Mouse (Mus musculus): ENCODE results near the gene Chst4. TPM values are rescaled to one million over a fixed set of nuclear protein-coding genes. Genes with fewer than 3 reads are reported as not detected.
A peak's percentile ranks its signal among the peaks of the same experiment; 100 is the strongest.

Chst4 gene
- polyA plus RNA-seq, 1 experiment from 2014 or later, result 1.9 TPM

DNA sequence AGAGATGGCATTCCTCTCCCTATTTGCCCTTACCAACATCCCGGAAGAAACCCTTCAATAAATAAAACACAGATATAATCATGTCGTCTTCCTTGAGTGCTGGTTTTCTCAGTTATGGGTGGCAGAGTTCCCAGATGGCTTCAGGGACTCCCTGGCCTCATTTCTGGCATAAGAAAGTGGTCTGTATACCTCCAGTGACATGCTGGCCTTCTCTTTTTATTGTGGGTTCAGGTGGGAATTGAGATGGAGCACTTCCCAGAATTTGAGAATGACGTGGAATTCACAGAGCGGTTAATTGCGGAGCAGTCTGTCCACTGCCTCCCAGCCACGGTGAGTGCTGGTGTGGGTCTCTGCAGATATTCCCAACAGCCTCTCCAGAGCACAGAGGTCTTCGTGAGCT lies 41.5 kb downstream of the Chst4 start:
- WGBS, result 77% methylated on average over 7 of the region's 7 CpGs
- no peak overlapping the region for H3K4me2 ChIP-seq (replicated peaks; ENCODE audit: low read depth, low read length)
- H3K36me3 ChIP-seq (ENCODE audit: insufficient read depth, low read length), result no peaks in the 10 kb centered on the region
- H3K4me3 ChIP-seq (ENCODE audit: low read depth, low read length), result no peak overlapping the region
- no peak overlapping the region for H3K27ac ChIP-seq (ENCODE audit: low read length)
- H3K4me1 ChIP-seq (ENCODE audit: insufficient read depth, low read depth, low read length), result no peaks in the 10 kb centered on the region
- ATAC-seq (no peak), DNase-seq (ENCODE audit: low spot score) (no peak)
- TF ChIP-seq EP300 (IDR thresholded peaks at IDR 0.05), result no peak
- TF ChIP-seq CTCF (IDR thresholded peaks at IDR 0.05), result no peak
- no peaks in the 10 kb centered on the region for H3K27me3 ChIP-seq (replicated peaks; ENCODE audit: insufficient read depth, low read length)
- H3K9ac ChIP-seq (replicated peaks; ENCODE audit: low read depth), result no peak overlapping the region
- no peaks in the 10 kb centered on the region for H3K9me3 ChIP-seq (ENCODE audit: low read length)

DNA sequence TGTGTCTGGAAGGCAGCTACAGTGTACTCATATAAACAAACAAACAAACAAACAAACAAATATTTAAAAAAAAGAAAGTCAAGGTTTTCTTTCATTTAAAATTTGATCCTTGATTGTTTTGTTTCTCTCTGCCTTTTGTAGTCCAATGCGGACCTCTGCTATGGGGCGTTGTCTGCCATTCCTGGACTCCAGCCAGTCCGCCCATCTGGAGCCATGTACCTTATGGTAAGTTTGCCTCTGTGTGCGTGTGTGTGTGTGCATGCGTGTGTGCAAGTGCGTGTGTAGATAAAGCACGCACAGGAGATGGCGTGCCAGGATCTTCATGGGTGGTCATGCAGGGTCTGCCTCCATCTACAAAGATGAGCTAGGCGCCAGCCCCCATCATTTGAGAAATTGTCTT lies 42.2 kb downstream of the Chst4 start:
- H3K4me2 ChIP-seq (replicated peaks; ENCODE audit: low read depth, low read length), result no peak overlapping the region
- 88% methylated on average over 9 of the region's 9 CpGs for WGBS
- no peaks in the 10 kb centered on the region for H3K4me1 ChIP-seq (ENCODE audit: insufficient read depth, low read depth, low read length)
- H3K4me3 ChIP-seq (ENCODE audit: low read depth, low read length), result no peak overlapping the region
- no peak for TF ChIP-seq EP300 (IDR thresholded peaks at IDR 0.05)
- TF ChIP-seq CTCF (IDR thresholded peaks at IDR 0.05), result no peak
- no peaks in the 10 kb centered on the region for H3K27me3 ChIP-seq (replicated peaks; ENCODE audit: insufficient read depth, low read length)
- no peaks in the 10 kb centered on the region for H3K9me3 ChIP-seq (ENCODE audit: low read length)
- DNase-seq (ENCODE audit: low spot score), result no peak
- H3K9ac ChIP-seq (replicated peaks; ENCODE audit: low read depth), result no peak overlapping the region
- no peak for ATAC-seq
- no peaks in the 10 kb centered on the region for H3K36me3 ChIP-seq (ENCODE audit: insufficient read depth, low read length)
- no peak overlapping the region for H3K27ac ChIP-seq (ENCODE audit: low read length)

DNA sequence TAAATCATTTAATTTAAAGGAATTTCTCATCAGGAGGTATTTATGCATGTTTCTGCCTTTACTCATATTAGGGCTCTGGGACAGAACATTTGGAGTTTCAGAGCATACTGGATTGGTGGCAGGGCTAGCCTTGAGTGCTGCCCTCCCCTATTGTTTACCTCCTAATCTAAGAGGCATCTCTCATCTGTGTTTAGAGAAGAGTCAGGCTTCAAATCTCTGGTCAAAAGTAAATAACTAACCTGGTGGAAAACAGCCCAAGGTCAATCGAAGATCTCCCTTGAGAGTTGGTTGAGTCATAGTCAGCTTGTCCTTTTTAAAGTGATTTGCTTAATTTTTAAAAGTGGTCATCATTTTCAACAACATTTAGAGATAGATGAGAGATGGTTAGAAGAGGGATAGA lies 46.6 kb downstream of the Chst4 start:
- Histone ChIP-seq H3K4me1 (ENCODE audit: insufficient read depth, low read depth, low read length) (no peaks in the 10 kb centered on the region), H3K9me3 (ENCODE audit: low read length) (no peaks in the 10 kb centered on the region), H3K9ac (replicated peaks; ENCODE audit: low read depth) (no peak overlapping the region), H3K27me3 (replicated peaks; ENCODE audit: insufficient read depth, low read length) (no peaks in the 10 kb centered on the region), H3K4me2 (replicated peaks; ENCODE audit: low read depth, low read length) (no peak overlapping the region), H3K27ac (ENCODE audit: low read length) (no peak overlapping the region), H3K4me3 (ENCODE audit: low read depth, low read length) (no peak overlapping the region), H3K36me3 (ENCODE audit: insufficient read depth, low read length) (no peaks in the 10 kb centered on the region)
- ATAC-seq (no peak), DNase-seq (ENCODE audit: low spot score) (no peak)
- 56% methylated on average over 1 of the region's 1 CpGs for WGBS
- TF ChIP-seq CTCF (IDR thresholded peaks at IDR 0.05) (no peak), EP300 (IDR thresholded peaks at IDR 0.05) (no peak)

DNA sequence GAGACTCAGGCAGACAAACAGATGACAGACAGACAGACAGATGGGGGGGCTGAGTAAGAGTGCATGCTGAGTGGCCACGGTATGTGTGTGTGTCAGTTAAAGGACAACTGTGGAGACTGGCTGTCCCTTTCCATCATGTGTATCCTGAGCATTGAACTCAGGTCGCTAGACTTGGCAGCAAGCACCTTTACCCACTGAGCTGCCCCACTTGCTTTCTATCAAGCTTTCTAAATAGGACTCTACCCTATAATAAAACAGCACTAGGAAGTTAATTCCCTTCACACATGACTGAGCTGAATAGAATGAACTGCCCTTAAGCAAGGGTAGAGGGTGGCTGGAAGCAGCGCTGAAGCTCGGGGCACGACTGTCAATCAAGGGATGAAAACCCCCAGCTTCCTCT lies 47.4 kb downstream of the Chst4 start:
- no peaks in the 10 kb centered on the region for H3K36me3 ChIP-seq (ENCODE audit: insufficient read depth, low read length)
- H3K9me3 ChIP-seq (ENCODE audit: low read length), result no peaks in the 10 kb centered on the region
- no peak overlapping the region for H3K4me3 ChIP-seq (ENCODE audit: low read depth, low read length)
- no peaks in the 10 kb centered on the region for H3K4me1 ChIP-seq (ENCODE audit: insufficient read depth, low read depth, low read length)
- DNase-seq (ENCODE audit: low spot score) (no peak), ATAC-seq (no peak)
- no peak overlapping the region for H3K4me2 ChIP-seq (replicated peaks; ENCODE audit: low read depth, low read length)
- TF ChIP-seq EP300 (IDR thresholded peaks at IDR 0.05) (no peak), CTCF (IDR thresholded peaks at IDR 0.05) (no peak)
- 72% methylated on average over 5 of the region's 5 CpGs for WGBS
- H3K27me3 ChIP-seq (replicated peaks; ENCODE audit: insufficient read depth, low read length), result no peaks in the 10 kb centered on the region
- no peak overlapping the region for H3K9ac ChIP-seq (replicated peaks; ENCODE audit: low read depth)
- H3K27ac ChIP-seq (ENCODE audit: low read length), result no peak overlapping the region

DNA sequence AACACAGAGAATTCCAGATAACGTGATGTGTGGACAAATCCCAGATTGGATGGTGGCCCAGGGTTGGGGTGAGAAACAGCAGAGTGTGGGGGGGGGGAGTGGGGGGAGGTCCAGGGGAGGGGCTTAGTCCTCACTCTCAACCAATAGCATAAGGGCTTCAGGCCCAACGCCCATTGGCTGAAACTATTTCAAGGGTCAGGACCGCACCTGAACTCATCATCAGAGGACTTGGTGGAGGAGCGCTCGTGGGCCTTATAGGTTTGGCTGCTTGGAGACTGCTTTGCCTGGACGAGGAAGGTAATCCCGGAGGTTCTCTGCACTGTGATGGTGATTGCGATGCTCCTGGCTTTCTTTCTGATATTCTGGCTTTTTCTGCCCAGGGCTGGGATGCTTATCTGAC lies 49.3 kb downstream of the Chst4 start, which contains the start of gene Tat:
Tat (plus strand) TSS at position 214 of the 400 bp plus-strand sequence.
- Histone ChIP-seq H3K9ac (replicated peaks; ENCODE audit: low read depth) (no peak within 1 kb of the TSS), H3K27me3 (replicated peaks; ENCODE audit: insufficient read depth, low read length) (no peaks in the 10 kb centered on the region), H3K36me3 (ENCODE audit: insufficient read depth, low read length) (no peaks in the 10 kb centered on the region), H3K27ac (ENCODE audit: low read length) (no peak within 1 kb of the TSS), H3K9me3 (ENCODE audit: low read length) (no peaks in the 10 kb centered on the region), H3K4me3 (ENCODE audit: low read depth, low read length) (no peak within 1 kb of the TSS), H3K4me1 (ENCODE audit: insufficient read depth, low read depth, low read length) (no peaks in the 10 kb centered on the region), H3K4me2 (replicated peaks; ENCODE audit: low read depth, low read length) (no peak within 1 kb of the TSS)
- WGBS, result 77% methylated on average over 8 of the region's 8 CpGs
- ATAC-seq (no peak), DNase-seq (ENCODE audit: low spot score) (no peak)
- no peak for TF ChIP-seq EP300 (IDR thresholded peaks at IDR 0.05)
- no peak for TF ChIP-seq CTCF (IDR thresholded peaks at IDR 0.05)

DNA sequence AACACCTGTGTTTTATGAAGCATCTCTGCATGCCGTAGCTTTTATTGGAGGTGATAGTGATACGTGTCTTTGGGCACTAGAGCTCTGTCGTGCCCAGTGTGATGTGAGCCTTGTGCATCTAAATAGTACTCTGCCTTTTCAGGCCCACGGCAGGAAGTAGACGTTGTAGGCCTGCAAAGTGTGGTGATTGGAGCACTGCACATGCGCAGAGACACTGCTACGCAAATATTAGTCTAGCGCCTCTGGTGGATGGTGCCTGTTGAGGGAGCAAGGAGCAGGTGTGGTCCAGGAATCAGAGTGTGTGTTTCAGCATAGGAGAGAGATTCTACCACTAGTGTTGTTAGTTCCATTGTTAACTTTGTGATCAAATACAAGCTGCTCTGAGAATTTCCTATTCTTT lies 50.4 kb downstream of the Chst4 start:
- H3K4me2 ChIP-seq (replicated peaks; ENCODE audit: low read depth, low read length), result no peak overlapping the region
- DNase-seq (ENCODE audit: low spot score) (no peak), ATAC-seq (no peak)
- no peaks in the 10 kb centered on the region for H3K4me1 ChIP-seq (ENCODE audit: insufficient read depth, low read depth, low read length)
- TF ChIP-seq CTCF (IDR thresholded peaks at IDR 0.05), result 0 out of 2 replicates have a peak, but pooled peaks have one; percentile 16
- no peak for TF ChIP-seq EP300 (IDR thresholded peaks at IDR 0.05)
- no peaks in the 10 kb centered on the region for H3K27me3 ChIP-seq (replicated peaks; ENCODE audit: insufficient read depth, low read length)
- no peak overlapping the region for H3K9ac ChIP-seq (replicated peaks; ENCODE audit: low read depth)
- no peak overlapping the region for H3K4me3 ChIP-seq (ENCODE audit: low read depth, low read length)
- no peaks in the 10 kb centered on the region for H3K36me3 ChIP-seq (ENCODE audit: insufficient read depth, low read length)
- H3K9me3 ChIP-seq (ENCODE audit: low read length), result no peaks in the 10 kb centered on the region
- WGBS, result 87% methylated on average over 8 of the region's 8 CpGs
- no peak overlapping the region for H3K27ac ChIP-seq (ENCODE audit: low read length)

DNA sequence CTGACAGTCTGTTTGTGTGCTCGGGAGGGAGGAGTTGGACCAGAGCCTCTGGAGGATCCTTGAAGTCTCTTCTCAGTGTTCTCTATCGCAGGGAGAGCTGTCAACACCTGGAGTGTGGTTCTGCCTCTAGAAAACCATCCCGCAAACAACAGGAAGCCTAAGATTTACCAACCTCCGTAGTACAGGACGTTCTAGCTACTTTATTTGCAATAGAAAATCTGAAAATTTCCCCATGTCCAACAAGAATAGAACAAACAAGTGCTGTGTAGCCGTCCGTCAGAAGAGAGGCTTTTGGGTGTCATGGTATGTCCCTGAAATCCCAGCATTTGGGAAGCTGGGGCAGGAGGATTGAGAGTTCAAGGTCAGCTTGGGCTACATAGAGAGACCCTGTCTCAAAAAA lies 51.8 kb downstream of the Chst4 start:
- no peak overlapping the region for H3K4me3 ChIP-seq (ENCODE audit: low read depth, low read length)
- no peaks in the 10 kb centered on the region for H3K4me1 ChIP-seq (ENCODE audit: insufficient read depth, low read depth, low read length)
- TF ChIP-seq CTCF (IDR thresholded peaks at IDR 0.05) (no peak), EP300 (IDR thresholded peaks at IDR 0.05) (no peak)
- peak; percentile 49; the same call in 1 of the 2 replicates for ATAC-seq
- H3K36me3 ChIP-seq (ENCODE audit: insufficient read depth, low read length), result no peaks in the 10 kb centered on the region
- H3K27me3 ChIP-seq (replicated peaks; ENCODE audit: insufficient read depth, low read length), result no peaks in the 10 kb centered on the region
- H3K4me2 ChIP-seq (replicated peaks; ENCODE audit: low read depth, low read length), result no peak overlapping the region
- DNase-seq (ENCODE audit: low spot score), result peak; percentile 17
- H3K9me3 ChIP-seq (ENCODE audit: low read length), result no peaks in the 10 kb centered on the region
- WGBS, result 50% methylated on average over 7 of the region's 7 CpGs
- no peak overlapping the region for H3K9ac ChIP-seq (replicated peaks; ENCODE audit: low read depth)
- H3K27ac ChIP-seq (ENCODE audit: low read length), result no peak overlapping the region

All from lung, postnatal 0 days (tissue).